Mouse (Mus musculus): ENCODE measurements around the gene Pik3ca.

- TF ChIP-seq CTCF (IDR thresholded peaks at IDR 0.05; ENCODE audit: extremely low read depth, insufficient read depth, low read length) (no peak), POLR2A (IDR thresholded peaks at IDR 0.05; ENCODE audit: extremely low read depth, insufficient read depth, low read length) (no peak)
Observed at GRCm38 (mm10) chr3:32434016-32434415, 36.5 kb downstream of the Pik3ca start.
